Mouse (Mus musculus): ENCODE data around the gene Senp3. TPM values are rescaled to one million over a fixed set of nuclear protein-coding genes. Genes with fewer than 3 reads are reported as not detected.

The Senp3 gene
- polyA plus RNA-seq, 1 experiment from 2014 or later: 36.0 TPM

DNA sequence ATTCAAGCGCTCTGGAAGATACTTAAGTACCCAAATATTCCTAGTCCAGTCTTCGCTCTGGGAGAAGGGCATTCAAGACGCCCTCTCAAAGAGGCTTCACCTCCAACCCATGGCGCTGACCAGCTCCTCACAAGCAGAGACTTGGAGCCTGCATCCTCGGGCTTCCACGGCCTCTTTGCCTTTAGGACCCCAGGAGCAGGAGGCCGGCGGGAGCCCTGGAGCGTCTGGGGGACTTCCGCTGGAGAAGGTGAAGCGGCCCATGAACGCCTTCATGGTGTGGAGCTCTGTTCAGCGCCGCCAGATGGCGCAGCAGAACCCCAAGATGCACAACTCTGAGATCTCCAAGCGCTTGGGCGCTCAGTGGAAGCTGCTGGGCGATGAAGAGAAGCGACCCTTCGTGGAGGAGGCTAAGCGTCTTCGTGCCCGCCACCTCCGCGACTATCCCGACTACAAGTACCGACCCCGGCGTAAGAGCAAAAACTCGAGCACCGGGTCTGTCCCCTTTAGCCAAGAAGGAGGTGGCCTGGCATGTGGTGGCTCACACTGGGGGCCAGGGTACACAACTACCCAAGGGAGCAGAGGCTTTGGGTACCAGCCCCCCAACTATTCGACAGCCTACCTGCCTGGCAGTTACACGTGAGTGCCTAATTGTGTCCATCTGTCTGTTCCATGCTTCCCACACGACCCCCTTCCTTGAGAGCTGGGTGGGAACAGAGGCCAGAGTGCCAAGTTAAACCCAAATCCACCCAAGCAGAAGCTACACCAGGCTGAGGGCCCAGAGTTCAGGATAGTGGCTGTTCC lies 26.4 kb downstream of the Senp3 start, which contains the start of gene Sox15:
Sox15 (plus strand) TSS at position 51 of the 801 bp plus-strand sequence.
- H3K9ac ChIP-seq (replicated peaks; ENCODE audit: low read depth): no peak within 1 kb of the TSS
- no peaks in the 10 kb centered on the region for H3K27me3 ChIP-seq (replicated peaks; ENCODE audit: insufficient read depth, low read length)
- no peak within 1 kb of the TSS for H3K4me3 ChIP-seq (ENCODE audit: low read depth, low read length)
- H3K36me3 ChIP-seq (ENCODE audit: insufficient read depth, low read length): peaks cover 31% of the 10 kb centered on the region
- H3K9me3 ChIP-seq (ENCODE audit: low read length): no peaks in the 10 kb centered on the region
- H3K4me1 ChIP-seq (ENCODE audit: insufficient read depth, low read depth, low read length): no peaks in the 10 kb centered on the region
- ATAC-seq (peak; percentile 74), DNase-seq (ENCODE audit: low spot score) (peak; percentile 81)
- H3K27ac ChIP-seq (ENCODE audit: low read length): peak within 1 kb of the TSS; percentile 51; the same call in 1 of the 2 replicates
- TF ChIP-seq EP300 (IDR thresholded peaks at IDR 0.05) (no peak), CTCF (IDR thresholded peaks at IDR 0.05) (peak; percentile 83)
- 25% methylated on average over 34 of the region's 34 CpGs for WGBS
- 0 out of 2 replicates have a peak within 1 kb of the TSS, but pooled peaks have one; percentile 11 for H3K4me2 ChIP-seq (replicated peaks; ENCODE audit: low read depth, low read length)

GRCm38 (mm10) chr11:69654760-69655159 lies 27.1 kb downstream of the Senp3 start:
- 0 out of 2 replicates have a peak overlapping the region, but pooled peaks have one; percentile 11 for H3K4me2 ChIP-seq (replicated peaks; ENCODE audit: low read depth, low read length)
- H3K9ac ChIP-seq (replicated peaks; ENCODE audit: low read depth): no peak overlapping the region
- H3K27me3 ChIP-seq (replicated peaks; ENCODE audit: insufficient read depth, low read length): no peaks in the 10 kb centered on the region
- H3K4me1 ChIP-seq (ENCODE audit: insufficient read depth, low read depth, low read length): no peaks in the 10 kb centered on the region
- no peak overlapping the region for H3K4me3 ChIP-seq (ENCODE audit: low read depth, low read length)
- no peak for TF ChIP-seq EP300 (IDR thresholded peaks at IDR 0.05)
- TF ChIP-seq CTCF (IDR thresholded peaks at IDR 0.05): no peak
- peak; percentile 34 for ATAC-seq
- peak overlapping the region; percentile 51; the same call in 1 of the 2 replicates for H3K27ac ChIP-seq (ENCODE audit: low read length)
- WGBS: 40% methylated on average over 9 of the region's 9 CpGs
- no peaks in the 10 kb centered on the region for H3K9me3 ChIP-seq (ENCODE audit: low read length)
- peaks cover 36% of the 10 kb centered on the region for H3K36me3 ChIP-seq (ENCODE audit: insufficient read depth, low read length)
- peak; percentile 29 for DNase-seq (ENCODE audit: low spot score)

GRCm38 (mm10) chr11:69653399-69653798 lies 28.5 kb downstream of the Senp3 start:
- Histone ChIP-seq H3K27ac (ENCODE audit: low read length) (no peak overlapping the region), H3K4me3 (ENCODE audit: low read depth, low read length) (no peak overlapping the region), H3K4me2 (replicated peaks; ENCODE audit: low read depth, low read length) (no peak overlapping the region), H3K4me1 (ENCODE audit: insufficient read depth, low read depth, low read length) (no peaks in the 10 kb centered on the region), H3K9me3 (ENCODE audit: low read length) (no peaks in the 10 kb centered on the region), H3K9ac (replicated peaks; ENCODE audit: low read depth) (no peak overlapping the region), H3K36me3 (ENCODE audit: insufficient read depth, low read length) (peaks cover 34% of the 10 kb centered on the region), H3K27me3 (replicated peaks; ENCODE audit: insufficient read depth, low read length) (no peaks in the 10 kb centered on the region)
- WGBS: 65% methylated on average over 5 of the region's 5 CpGs
- DNase-seq (ENCODE audit: low spot score) (no peak), ATAC-seq (no peak)
- TF ChIP-seq EP300 (IDR thresholded peaks at IDR 0.05) (no peak), CTCF (IDR thresholded peaks at IDR 0.05) (no peak)

- DNase-seq (ENCODE audit: low spot score) (no peak), ATAC-seq (no peak)
- TF ChIP-seq CTCF (IDR thresholded peaks at IDR 0.05): no peak
- TF ChIP-seq EP300 (IDR thresholded peaks at IDR 0.05): no peak
- H3K9me3 ChIP-seq (ENCODE audit: low read length): no peaks in the 10 kb centered on the region
- H3K4me1 ChIP-seq (ENCODE audit: insufficient read depth, low read depth, low read length): no peaks in the 10 kb centered on the region
- no peaks in the 10 kb centered on the region for H3K27me3 ChIP-seq (replicated peaks; ENCODE audit: insufficient read depth, low read length)
- H3K4me3 ChIP-seq (ENCODE audit: low read depth, low read length): no peak overlapping the region
- 85% methylated on average over 5 of the region's 5 CpGs for WGBS
- H3K36me3 ChIP-seq (ENCODE audit: insufficient read depth, low read length): peaks cover 45% of the 10 kb centered on the region
- no peak overlapping the region for H3K9ac ChIP-seq (replicated peaks; ENCODE audit: low read depth)
- no peak overlapping the region for H3K27ac ChIP-seq (ENCODE audit: low read length)
- no peak overlapping the region for H3K4me2 ChIP-seq (replicated peaks; ENCODE audit: low read depth, low read length)
Measured at GRCm38 (mm10) chr11:69645860-69646259, 36.0 kb downstream of the Senp3 start.

DNA sequence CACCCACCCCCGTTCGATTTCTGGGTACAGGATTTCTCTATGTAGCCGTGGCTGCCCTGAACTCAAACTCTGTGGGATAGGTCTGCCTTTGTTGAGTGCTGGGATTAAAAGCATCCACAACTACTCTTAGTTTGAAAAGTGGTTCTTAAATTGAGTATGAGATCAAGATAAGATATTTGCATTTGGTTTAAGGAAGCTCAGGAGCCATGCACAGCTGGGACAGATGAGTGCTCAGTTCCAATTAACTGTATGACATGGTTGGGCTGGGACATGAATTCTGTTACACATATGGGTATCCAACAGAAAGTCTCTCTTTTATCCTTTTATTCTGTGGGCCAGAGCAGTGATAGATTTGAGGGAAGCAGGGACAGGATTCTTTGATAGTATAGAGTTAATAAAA lies 46.4 kb downstream of the Senp3 start:
- Histone ChIP-seq H3K27ac (ENCODE audit: low read length) (no peak overlapping the region), H3K4me2 (replicated peaks; ENCODE audit: low read depth, low read length) (no peak overlapping the region), H3K9me3 (ENCODE audit: low read length) (no peaks in the 10 kb centered on the region), H3K27me3 (replicated peaks; ENCODE audit: insufficient read depth, low read length) (no peaks in the 10 kb centered on the region), H3K36me3 (ENCODE audit: insufficient read depth, low read length) (no peaks in the 10 kb centered on the region), H3K4me1 (ENCODE audit: insufficient read depth, low read depth, low read length) (no peaks in the 10 kb centered on the region; the same call in 1 of the 2 replicates), H3K9ac (replicated peaks; ENCODE audit: low read depth) (no peak overlapping the region), H3K4me3 (ENCODE audit: low read depth, low read length) (no peak overlapping the region)
- DNase-seq (ENCODE audit: low spot score) (no peak), ATAC-seq (no peak)
- TF ChIP-seq EP300 (IDR thresholded peaks at IDR 0.05): no peak
- no peak for TF ChIP-seq CTCF (IDR thresholded peaks at IDR 0.05)
- WGBS: 49% methylated on average over 3 of the region's 3 CpGs

DNA sequence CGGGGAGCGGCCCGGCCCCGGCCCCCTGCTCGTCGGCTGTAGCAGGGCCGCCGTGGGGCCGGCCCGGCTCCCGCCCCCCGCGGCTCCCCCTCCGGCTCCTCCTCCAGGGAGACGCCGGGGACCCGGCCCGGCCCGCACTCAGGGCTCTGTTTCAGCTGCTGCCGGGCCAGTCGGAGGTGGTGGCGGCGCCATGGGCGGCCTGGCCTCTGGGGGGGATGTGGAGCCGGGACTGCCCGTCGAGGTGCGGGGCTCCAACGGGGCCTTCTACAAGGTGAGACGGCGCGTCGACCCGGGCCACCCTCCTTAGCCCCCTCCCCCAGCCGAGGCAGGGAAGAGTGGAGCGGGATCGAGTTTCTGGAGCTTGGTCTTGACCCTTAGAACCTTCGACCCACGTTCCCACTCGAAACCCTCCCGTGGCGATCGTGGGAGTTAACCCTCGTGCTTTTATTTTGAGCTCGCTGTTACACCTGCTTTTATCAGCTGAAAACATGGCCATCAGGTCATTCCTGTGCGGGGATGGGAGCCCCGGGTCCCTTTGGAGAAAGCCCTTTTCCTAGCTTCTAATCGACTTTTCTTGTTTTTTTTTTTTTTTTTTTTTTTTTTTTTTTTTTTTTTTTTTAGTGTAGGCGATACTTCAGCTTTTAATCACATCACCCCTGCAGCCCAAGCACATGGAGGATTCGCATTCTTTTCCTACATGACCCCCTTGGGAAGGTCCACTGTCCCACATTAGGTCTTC lies 48.6 kb downstream of the Senp3 start:
- H3K36me3 ChIP-seq (ENCODE audit: insufficient read depth, low read length): no peaks in the 10 kb centered on the region
- ATAC-seq: peak; percentile 73
- TF ChIP-seq CTCF (IDR thresholded peaks at IDR 0.05) (no peak; the same call in 1 of the 2 replicates), EP300 (IDR thresholded peaks at IDR 0.05) (no peak)
- H3K27ac ChIP-seq (ENCODE audit: low read length): peak overlapping the region; percentile 96
- H3K4me1 ChIP-seq (ENCODE audit: insufficient read depth, low read depth, low read length): no peaks in the 10 kb centered on the region; the same call in 1 of the 2 replicates
- peak overlapping the region; percentile 77 for H3K4me3 ChIP-seq (ENCODE audit: low read depth, low read length)
- H3K4me2 ChIP-seq (replicated peaks; ENCODE audit: low read depth, low read length): peak overlapping the region; percentile 85
- peak overlapping the region; percentile 88 for H3K9ac ChIP-seq (replicated peaks; ENCODE audit: low read depth)
- 2% methylated on average over 39 of the region's 50 CpGs for WGBS
- H3K27me3 ChIP-seq (replicated peaks; ENCODE audit: insufficient read depth, low read length): no peaks in the 10 kb centered on the region
- no peaks in the 10 kb centered on the region for H3K9me3 ChIP-seq (ENCODE audit: low read length)
- peak; percentile 74 for DNase-seq (ENCODE audit: low spot score)
